Mouse (Mus musculus) gonadal fat pad, adult 2 months (tissue): Measurements from ENCODE around the gene Zfp664. TPM values are rescaled to one million over a fixed set of nuclear protein-coding genes. Genes with fewer than 3 reads are reported as not detected.

Experiments
- DNase-seq: peaks from one replicate; pipeline ENCODE4 v3.0.0-alpha.2; 2012; ENCODE audit warnings: low read depth
- polyA plus RNA-seq: library from polyadenylated mRNA; depleted of rRNA; stranded (reverse); fragments of >200 nt; gene quantifications from 2 replicates; pipeline ENCODE4 v1.2.3, GENCODE M21; 2012; rRNA removed

Zfp664 gene
- 21.9 and 25.4 TPM in 2 replicates for polyA plus RNA-seq

- DNase-seq: peak; percentile 45
Measured at GRCm38 (mm10) chr5:124862013-124862866, at the start of gene Zfp664, which contains the start of gene Ccdc92. Gene Zfp664 (plus strand): TSS chr5:124862691. Gene Ccdc92 (minus strand): TSS chr5:124862424.

GRCm38 (mm10) chr5:124814797-124815196, 47.7 kb upstream of the Zfp664 start:
- no peak for DNase-seq

- DNase-seq: no peak
Measured at GRCm38 (mm10) chr5:124817050-124817449, 45.4 kb upstream of the Zfp664 start.

- DNase-seq: no peak
Measured at GRCm38 (mm10) chr5:124822128-124822894, 40.2 kb upstream of the Zfp664 start.

- DNase-seq: no peak
Measured at GRCm38 (mm10) chr5:124830331-124830730, 32.2 kb upstream of the Zfp664 start.

- no peak for DNase-seq
Measured at GRCm38 (mm10) chr5:124835218-124835617, 27.3 kb upstream of the Zfp664 start.

- DNase-seq: no peak
Measured at GRCm38 (mm10) chr5:124836075-124836474, 26.4 kb upstream of the Zfp664 start.

GRCm38 (mm10) chr5:124836621-124837020, 25.9 kb upstream of the Zfp664 start:
- DNase-seq: no peak

- no peak for DNase-seq
Measured at GRCm38 (mm10) chr5:124840202-124840601, 22.3 kb upstream of the Zfp664 start.

- DNase-seq: no peak
Measured at GRCm38 (mm10) chr5:124840669-124841068, 21.8 kb upstream of the Zfp664 start.

- DNase-seq: no peak
Measured at GRCm38 (mm10) chr5:124843386-124843785, 19.1 kb upstream of the Zfp664 start.

GRCm38 (mm10) chr5:124844929-124845328, 17.6 kb upstream of the Zfp664 start:
- DNase-seq: no peak

GRCm38 (mm10) chr5:124847014-124847413, 15.5 kb upstream of the Zfp664 start:
- DNase-seq: no peak

- DNase-seq: no peak
Measured at GRCm38 (mm10) chr5:124848994-124849393, 13.5 kb upstream of the Zfp664 start.

- DNase-seq: no peak
Measured at GRCm38 (mm10) chr5:124851572-124851971, 10.9 kb upstream of the Zfp664 start.

GRCm38 (mm10) chr5:124852294-124852693, 10.2 kb upstream of the Zfp664 start:
- no peak for DNase-seq

- no peak for DNase-seq
Measured at GRCm38 (mm10) chr5:124853079-124853478, 9.4 kb upstream of the Zfp664 start.

GRCm38 (mm10) chr5:124854202-124854601, 8.3 kb upstream of the Zfp664 start:
- no peak for DNase-seq

- DNase-seq: no peak
Measured at GRCm38 (mm10) chr5:124860013-124860412, 2.5 kb upstream of the Zfp664 start.

- DNase-seq: no peak
Measured at GRCm38 (mm10) chr5:124861463-124861862, 1.0 kb upstream of the Zfp664 start.

- DNase-seq: no peak
Measured at GRCm38 (mm10) chr5:124862871-124863741, 615 bp downstream of the Zfp664 start.

- DNase-seq: no peak
Measured at GRCm38 (mm10) chr5:124868981-124869380, 6.5 kb downstream of the Zfp664 start.
